Mouse (Mus musculus) testis, adult 2 months (tissue): ENCODE measurements around the gene Rnf150. TPM values are rescaled to one million over a fixed set of nuclear protein-coding genes. Genes with fewer than 3 reads are reported as not detected.

Experiments
- H3K27ac ChIP-seq: fragments of 200-500 bp; 2 replicates; pipeline ENCODE4 v1.5.1; 2012; ENCODE audit warnings: low read depth, low read length; ENCODE audit not compliant: control insufficient read depth, insufficient read depth
- H3K27me3 ChIP-seq: fragments of 200-500 bp; 2 replicates; pipeline ENCODE4 v1.6.1; 2012; ENCODE audit warnings: mild to moderate bottlenecking, low read length, moderate library complexity; ENCODE audit not compliant: control insufficient read depth, insufficient read depth
- H3K36me3 ChIP-seq: fragments of 200-500 bp; 2 replicates; pipeline ENCODE4 v1.6.1; 2012; ENCODE audit warnings: mild to moderate bottlenecking, low read length; ENCODE audit not compliant: control insufficient read depth, insufficient read depth
- H3K4me1 ChIP-seq: fragments of 200-500 bp; 2 replicates; pipeline ENCODE4 v1.6.1; 2012; ENCODE audit warnings: low read length; ENCODE audit not compliant: control insufficient read depth, insufficient read depth
- H3K4me3 ChIP-seq: fragments of 200-500 bp; 2 replicates; pipeline ENCODE4 v1.5.1; 2012; ENCODE audit warnings: low read depth, mild to moderate bottlenecking, low read length, moderate library complexity, mixed read lengths; ENCODE audit not compliant: control insufficient read depth
- CTCF ChIP-seq: fragments of 200-500 bp; IDR thresholded peaks from 2 replicates; pipeline ENCODE4 v1.5.1; 2012; ENCODE audit warnings: low read depth, mild to moderate bottlenecking, inconsistent platforms, low read length, moderate library complexity; ENCODE audit not compliant: control insufficient read depth, insufficient read depth, insufficient replicate concordance
- POLR2A ChIP-seq: fragments of 200-500 bp; IDR thresholded peaks from 2 replicates; pipeline ENCODE4 v1.6.1; 2012; ENCODE audit warnings: low read depth, mild to moderate bottlenecking, inconsistent platforms, low read length, moderate library complexity; ENCODE audit not compliant: control insufficient read depth
- polyA plus RNA-seq: library from polyadenylated mRNA; depleted of rRNA; stranded (reverse); fragments of >200 nt; gene quantifications from 2 replicates; pipeline ENCODE4 v1.2.3, GENCODE M21; 2012

Gene Rnf150
- polyA plus RNA-seq, 1 experiment, result 0.33 TPM

DNA sequence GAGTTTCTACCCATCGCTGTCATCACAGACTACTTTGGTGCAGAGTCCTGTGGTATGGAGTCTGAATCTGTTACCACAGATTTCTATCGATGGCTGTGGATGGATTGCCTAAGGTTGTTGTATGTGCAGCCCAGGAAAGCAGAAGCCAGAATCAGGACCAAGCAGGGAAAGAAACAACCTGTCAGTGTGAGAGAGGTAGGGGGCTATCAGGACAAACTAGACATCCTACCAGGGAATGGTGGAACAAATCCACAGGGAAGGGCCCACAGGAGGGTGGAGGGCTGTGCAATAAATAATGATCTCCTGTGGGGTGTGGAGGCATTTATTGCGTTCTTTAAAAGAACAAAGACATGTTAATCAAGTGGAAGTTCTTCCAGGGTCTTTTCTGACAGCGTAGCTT is 56.5 kb downstream of the Rnf150 start:
- H3K36me3 ChIP-seq, result no peaks in the 10 kb centered on the region
- no peaks in the 10 kb centered on the region for H3K4me1 ChIP-seq
- TF ChIP-seq CTCF (no peak), POLR2A (no peak)
- no peak overlapping the region for H3K4me3 ChIP-seq
- H3K27ac ChIP-seq, result no peak overlapping the region
- no peaks in the 10 kb centered on the region for H3K27me3 ChIP-seq

GRCm38 (mm10) chr8:82920124-82920523 is 57.0 kb downstream of the Rnf150 start:
- no peak for TF ChIP-seq POLR2A
- no peak for TF ChIP-seq CTCF
- Histone ChIP-seq H3K4me3 (no peak overlapping the region), H3K27me3 (no peaks in the 10 kb centered on the region), H3K36me3 (no peaks in the 10 kb centered on the region), H3K27ac (no peak overlapping the region), H3K4me1 (no peaks in the 10 kb centered on the region)

GRCm38 (mm10) chr8:82925286-82925685 is 62.1 kb downstream of the Rnf150 start:
- no peaks in the 10 kb centered on the region for H3K4me1 ChIP-seq

DNA sequence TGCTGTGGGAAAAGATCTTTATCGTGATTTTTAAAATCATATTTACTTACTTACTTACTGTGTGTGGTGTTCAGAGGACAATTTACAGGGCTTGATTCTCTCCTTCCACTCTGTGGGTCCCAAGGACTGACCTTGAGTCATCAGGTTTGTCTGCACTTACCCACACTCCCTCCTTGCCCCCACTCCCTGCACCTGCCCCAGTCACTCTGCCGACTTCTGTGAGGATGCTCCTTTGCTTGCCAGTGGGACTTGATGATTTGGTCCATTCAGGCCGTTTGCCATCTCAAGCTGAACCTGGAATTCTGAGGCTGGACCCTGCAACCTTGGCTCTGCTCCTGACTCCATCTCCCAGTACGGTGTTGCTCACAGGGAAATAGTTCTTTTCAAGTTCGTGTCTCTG is 63.4 kb downstream of the Rnf150 start:
- Histone ChIP-seq H3K4me3 (no peak overlapping the region), H3K27me3 (no peaks in the 10 kb centered on the region), H3K36me3 (no peaks in the 10 kb centered on the region), H3K27ac (no peak overlapping the region), H3K4me1 (no peaks in the 10 kb centered on the region)
- TF ChIP-seq POLR2A, result no peak

More at GRCm38 (mm10) chr8:82925286-82925685, 62.1 kb downstream of the Rnf150 start:
- Histone ChIP-seq H3K27me3 (no peaks in the 10 kb centered on the region), H3K36me3 (no peaks in the 10 kb centered on the region), H3K4me3 (no peak overlapping the region), H3K27ac (no peak overlapping the region)
- TF ChIP-seq POLR2A (no peak), CTCF (no peak)

GRCm38 (mm10) chr8:82931554-82931953 is 68.4 kb downstream of the Rnf150 start:
- H3K27me3 ChIP-seq, result no peaks in the 10 kb centered on the region
- H3K36me3 ChIP-seq, result no peaks in the 10 kb centered on the region
- TF ChIP-seq POLR2A, result no peak
- TF ChIP-seq CTCF, result no peak
- H3K4me3 ChIP-seq, result no peak overlapping the region
- H3K4me1 ChIP-seq, result no peaks in the 10 kb centered on the region
- H3K27ac ChIP-seq, result no peak overlapping the region

DNA sequence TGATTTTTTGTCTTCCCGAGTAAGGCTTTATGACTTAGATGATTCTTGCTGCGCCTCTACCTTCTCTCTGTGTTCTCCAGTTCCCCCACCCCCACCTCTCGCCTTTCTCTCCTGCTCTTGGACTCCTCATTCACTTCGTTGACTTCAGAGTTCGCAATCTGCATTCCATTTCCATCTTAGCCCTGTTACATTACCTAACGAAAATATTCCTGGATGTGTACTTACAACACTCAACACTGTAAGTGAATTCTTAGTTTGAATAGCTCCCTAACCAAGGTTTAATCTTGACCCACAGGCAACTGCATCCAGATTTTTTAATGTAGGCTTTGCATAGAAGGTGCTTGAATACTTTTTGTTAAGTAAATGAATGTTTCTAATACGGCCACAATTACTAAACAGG is 73.0 kb downstream of the Rnf150 start:
- no peaks in the 10 kb centered on the region for H3K27me3 ChIP-seq
- TF ChIP-seq CTCF (no peak), POLR2A (no peak)
- no peak overlapping the region for H3K27ac ChIP-seq
- H3K4me3 ChIP-seq, result no peak overlapping the region
- H3K36me3 ChIP-seq, result no peaks in the 10 kb centered on the region
- peaks cover 3% of the 10 kb centered on the region; the same call in 1 of the 2 replicates for H3K4me1 ChIP-seq

DNA sequence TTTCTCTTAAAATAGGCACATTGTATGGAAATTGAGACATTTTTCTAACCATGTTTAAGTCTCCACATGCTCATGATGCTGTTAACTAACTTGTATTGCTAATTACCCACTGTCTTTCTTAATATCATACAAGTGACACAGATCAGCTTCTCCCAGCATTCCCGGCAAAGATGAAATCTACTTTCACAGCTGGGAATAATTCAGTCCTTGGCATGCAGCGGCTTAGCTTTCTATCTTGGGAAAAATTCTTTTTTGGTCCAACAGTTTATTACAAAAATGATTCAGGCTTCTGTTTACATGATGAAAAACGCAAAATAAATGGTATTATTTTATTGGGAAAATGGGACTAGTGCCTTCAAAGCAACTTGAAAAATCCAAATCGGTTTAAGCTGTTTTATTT is 73.7 kb downstream of the Rnf150 start:
- H3K4me3 ChIP-seq, result no peak overlapping the region
- H3K27me3 ChIP-seq, result no peaks in the 10 kb centered on the region
- TF ChIP-seq CTCF (no peak), POLR2A (no peak)
- H3K27ac ChIP-seq, result no peak overlapping the region
- H3K36me3 ChIP-seq, result no peaks in the 10 kb centered on the region
- peaks cover 3% of the 10 kb centered on the region; the same call in 1 of the 2 replicates for H3K4me1 ChIP-seq

DNA sequence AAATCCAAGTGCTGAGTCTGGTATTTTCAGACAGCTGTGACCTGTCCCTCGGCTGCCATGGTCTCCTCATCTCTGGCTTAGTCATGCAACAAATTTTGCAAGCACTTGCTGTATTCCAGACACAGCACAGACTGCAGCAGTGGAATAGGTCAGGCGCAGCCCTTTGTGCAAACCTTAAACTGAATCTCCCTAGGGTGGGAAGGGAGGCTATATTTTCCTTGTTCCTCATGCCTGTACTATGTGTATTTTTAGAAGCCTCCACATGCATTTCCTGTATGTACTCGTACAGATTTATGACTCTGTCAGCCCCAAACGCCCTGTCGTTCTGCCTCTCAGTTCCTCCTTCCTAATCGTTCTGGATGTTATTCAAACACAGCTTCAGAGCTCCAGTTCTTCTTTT is 76.8 kb downstream of the Rnf150 start:
- Histone ChIP-seq H3K4me1 (peaks cover 3% of the 10 kb centered on the region; the same call in 1 of the 2 replicates), H3K4me3 (no peak overlapping the region), H3K27ac (no peak overlapping the region), H3K36me3 (no peaks in the 10 kb centered on the region), H3K27me3 (no peaks in the 10 kb centered on the region)
- TF ChIP-seq CTCF, result no peak
- no peak for TF ChIP-seq POLR2A
